Mouse (Mus musculus) liver, embryonic 11.5 days (tissue): ENCODE measurements around the gene Plekhm3. TPM values are rescaled to one million over a fixed set of nuclear protein-coding genes. Genes with fewer than 3 reads are reported as not detected.

Experiments used
- ATAC-seq: fragments of 200-750 bp; cut with Nextera tagmentation; replicated peaks from 2 replicates; pipeline ENCODE4 v1.8.0; 2017; ENCODE audit warnings: moderate number of reproducible peaks, mild to moderate bottlenecking, moderate TSS enrichment, moderate library complexity; ENCODE audit not compliant: low FRiP score
- DNase-seq: peaks from one replicate; pipeline ENCODE4 v3.0.0-alpha.2; 2017; ENCODE audit warnings: low spot score
- H3K27ac ChIP-seq: fragments of 300-500 bp; sonication (generic); 2 replicates; pipeline ENCODE4 v1.5.1; 2014; ENCODE audit warnings: mild to moderate bottlenecking, low read depth, low read length, control low read depth
- H3K27me3 ChIP-seq: fragments of 300-500 bp; sonication (generic); replicated peaks from 2 replicates; pipeline ENCODE4 v1.6.1; 2014; ENCODE audit warnings: low read length, mixed read lengths; ENCODE audit not compliant: control insufficient read depth, insufficient read depth
- H3K36me3 ChIP-seq: fragments of 300-500 bp; sonication (generic); 2 replicates; pipeline ENCODE4 v1.6.1; 2014; ENCODE audit warnings: mild to moderate bottlenecking, low read length, moderate library complexity, mixed read lengths; ENCODE audit not compliant: control insufficient read depth, insufficient read depth
- H3K4me1 ChIP-seq: fragments of 300-500 bp; sonication (generic); replicated peaks from 2 replicates; pipeline ENCODE4 v1.6.1; 2014; ENCODE audit warnings: low read length, mixed read lengths; ENCODE audit not compliant: control insufficient read depth, insufficient read depth
- H3K4me2 ChIP-seq: fragments of 300-500 bp; sonication (generic); 2 replicates; pipeline ENCODE4 v1.6.1; 2014; ENCODE audit warnings: mild to moderate bottlenecking, control low read depth, moderate library complexity
- H3K4me3 ChIP-seq: fragments of 300-500 bp; sonication (generic); 2 replicates; pipeline ENCODE4 v1.5.1; 2014; ENCODE audit warnings: low read depth, low read length, control low read depth
- H3K9ac ChIP-seq: fragments of 300-500 bp; sonication (generic); 2 replicates; pipeline ENCODE4 v1.6.1; 2014; ENCODE audit warnings: low read depth, low read length, control low read depth
- H3K9me3 ChIP-seq: fragments of 300-500 bp; sonication (generic); 2 replicates; pipeline ENCODE4 v1.6.1; 2016; ENCODE audit warnings: low read length, inconsistent platforms, mixed read lengths; ENCODE audit not compliant: control insufficient read depth
- WGBS: fragments of 180-500 bp; shearing (Covaris S2); extraction: QIAGEN DNeasy Blood & Tissue Kit; methylation state at CpG from one replicate; pipeline ENCODE4 v1.1.7; 2014; 5-methylcytosine and 5-hydroxymethylcytosine counted together
- polyA plus RNA-seq: library from polyadenylated mRNA; unstranded; fragments of >200 nt; fragmentation: Nextera tagmentation; extraction: Ambion mirVana; gene quantifications from 2 replicates; pipeline ENCODE4 v1.2.1, GENCODE M21; 2014

Plekhm3 gene
- polyA plus RNA-seq, 1 experiment from 2014 or later: 5.6 TPM

DNA sequence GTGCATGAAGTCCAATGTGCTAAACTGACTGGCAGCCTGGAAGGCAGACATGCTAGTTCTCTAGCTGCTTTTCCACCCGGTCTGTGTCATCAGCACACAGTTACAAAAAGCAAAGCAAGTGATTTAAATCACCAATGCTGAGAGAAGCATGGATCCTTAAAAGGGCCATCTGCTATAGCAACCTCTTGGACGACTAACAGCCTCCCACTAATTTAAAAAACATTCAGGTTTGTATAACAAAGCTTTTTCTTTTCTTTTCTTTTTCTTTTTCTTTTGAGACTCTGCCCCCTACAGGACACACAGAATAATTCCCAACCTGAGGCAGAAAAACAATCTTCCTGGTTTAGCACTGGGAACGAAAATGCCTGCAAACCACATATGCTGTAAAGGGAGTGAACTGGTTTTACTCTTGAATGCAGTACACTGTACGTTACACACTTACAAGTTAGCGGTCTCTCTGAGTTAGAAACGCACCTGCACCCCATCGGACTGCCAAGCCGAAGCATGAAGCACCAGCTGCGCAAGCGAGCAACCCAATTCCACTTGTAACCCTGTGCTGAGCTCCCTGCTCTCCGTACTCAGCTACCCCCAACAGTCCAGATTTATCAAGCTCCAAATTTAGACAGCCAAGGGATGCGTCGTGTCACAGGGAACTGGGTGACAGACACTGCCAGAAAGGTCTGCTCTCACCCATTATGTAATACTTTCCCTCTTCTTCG lies 37.7 kb downstream of the Plekhm3 start:
- ATAC-seq: no peak
- no peak overlapping the region for H3K9ac ChIP-seq
- no peaks in the 10 kb centered on the region for H3K27me3 ChIP-seq
- H3K36me3 ChIP-seq: no peaks in the 10 kb centered on the region
- 59% methylated on average over 14 of the region's 14 CpGs for WGBS
- H3K4me1 ChIP-seq: no peaks in the 10 kb centered on the region
- H3K4me3 ChIP-seq: no peak overlapping the region
- H3K9me3 ChIP-seq: no peaks in the 10 kb centered on the region
- no peak overlapping the region for H3K4me2 ChIP-seq
- no peak for DNase-seq
- H3K27ac ChIP-seq: no peak overlapping the region

DNA sequence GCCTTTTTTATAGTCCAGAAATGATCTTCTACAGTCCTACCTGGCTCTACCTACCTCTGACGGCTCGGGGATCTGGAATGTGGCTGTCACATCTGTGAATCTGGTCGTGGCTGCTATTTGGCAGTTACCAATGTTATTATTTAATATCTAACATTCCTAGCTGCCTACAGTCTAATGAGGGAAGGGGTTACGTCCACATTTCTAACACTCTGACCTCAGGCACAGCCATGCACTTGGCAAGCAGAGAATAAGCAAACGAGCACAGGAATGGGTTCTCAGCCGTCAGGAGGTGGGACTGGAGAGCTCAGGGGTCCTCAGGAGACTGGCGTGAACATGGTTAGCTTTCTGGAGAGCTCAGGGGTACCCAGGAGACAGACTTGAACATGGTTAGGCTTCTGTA lies 38.7 kb downstream of the Plekhm3 start:
- H3K4me2 ChIP-seq: no peak overlapping the region
- H3K4me3 ChIP-seq: no peak overlapping the region
- no peak overlapping the region for H3K9ac ChIP-seq
- DNase-seq (no peak), ATAC-seq (no peak)
- H3K4me1 ChIP-seq: no peaks in the 10 kb centered on the region
- H3K36me3 ChIP-seq: no peaks in the 10 kb centered on the region
- no peak overlapping the region for H3K27ac ChIP-seq
- no peaks in the 10 kb centered on the region for H3K27me3 ChIP-seq
- 81% methylated on average over 7 of the region's 7 CpGs for WGBS
- no peaks in the 10 kb centered on the region for H3K9me3 ChIP-seq

DNA sequence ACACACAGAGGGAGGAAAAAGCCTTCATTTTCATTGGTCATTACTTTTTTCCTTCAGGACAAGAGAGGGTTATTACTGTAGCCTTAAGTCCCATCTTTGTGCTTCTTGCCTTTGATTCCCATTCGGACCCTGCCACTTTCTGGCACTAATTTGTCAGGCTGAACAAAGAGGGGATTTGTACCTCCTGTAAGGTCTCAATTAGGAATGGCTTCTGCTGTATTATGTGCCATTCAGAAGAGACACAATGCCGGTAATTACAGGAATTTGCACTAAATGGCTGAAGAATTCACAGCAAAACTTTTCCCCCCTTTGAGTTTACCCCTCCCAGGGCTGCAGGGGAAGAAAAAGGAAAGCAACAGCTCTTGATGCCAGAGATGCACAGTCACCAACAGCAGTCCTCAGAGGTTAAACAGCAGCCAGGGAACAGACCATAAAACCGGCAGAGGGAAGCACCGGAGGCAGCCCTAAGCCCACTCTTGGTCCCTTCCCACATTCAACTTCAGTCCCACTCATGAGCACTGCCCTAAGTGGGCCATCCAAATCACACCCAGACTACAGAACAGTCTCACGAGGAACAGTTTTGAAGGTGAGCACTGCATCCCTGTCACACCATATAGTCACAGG lies 39.6 kb downstream of the Plekhm3 start:
- 64% methylated on average over 5 of the region's 5 CpGs for WGBS

DNA sequence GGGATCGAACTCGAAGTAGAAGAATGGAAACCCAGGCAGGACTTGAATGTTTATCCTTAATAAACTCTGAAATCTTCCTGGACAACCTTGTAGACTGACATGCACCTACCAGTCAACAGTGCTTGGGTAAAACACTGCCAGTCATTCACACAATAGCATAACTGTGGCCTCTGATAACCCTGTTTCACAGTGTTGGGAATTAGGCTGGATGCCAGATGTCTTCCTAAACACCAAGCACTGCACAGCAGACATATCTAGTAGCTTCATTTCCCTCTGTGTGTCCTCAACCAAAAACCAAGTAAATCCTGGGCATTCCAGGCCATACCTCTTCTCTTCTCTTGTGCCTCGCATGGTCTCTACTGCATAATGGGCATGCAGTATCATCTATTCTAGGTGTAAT lies 42.3 kb downstream of the Plekhm3 start:
- no peak overlapping the region for H3K27ac ChIP-seq
- no peak for ATAC-seq
- H3K36me3 ChIP-seq: no peaks in the 10 kb centered on the region
- no peaks in the 10 kb centered on the region for H3K9me3 ChIP-seq
- H3K4me2 ChIP-seq: no peak overlapping the region
- no peaks in the 10 kb centered on the region for H3K4me1 ChIP-seq
- no peaks in the 10 kb centered on the region for H3K27me3 ChIP-seq
- H3K9ac ChIP-seq: no peak overlapping the region
- DNase-seq: no peak
- H3K4me3 ChIP-seq: no peak overlapping the region
- 93% methylated on average over 3 of the region's 3 CpGs for WGBS

More for the DNA sequence above, 39.6 kb downstream of the Plekhm3 start:
- H3K9ac ChIP-seq: no peak overlapping the region
- no peaks in the 10 kb centered on the region for H3K27me3 ChIP-seq
- H3K4me2 ChIP-seq: no peak overlapping the region
- no peaks in the 10 kb centered on the region for H3K36me3 ChIP-seq
- ATAC-seq (no peak), DNase-seq (no peak)
- H3K4me1 ChIP-seq: no peaks in the 10 kb centered on the region
- H3K27ac ChIP-seq: no peak overlapping the region
- H3K4me3 ChIP-seq: no peak overlapping the region
- no peaks in the 10 kb centered on the region for H3K9me3 ChIP-seq

- Histone ChIP-seq H3K27me3 (no peaks in the 10 kb centered on the region), H3K27ac (no peak overlapping the region)
- 87% methylated on average over 2 of the region's 2 CpGs for WGBS
Observed at GRCm38 (mm10) chr1:64907740-64908139, 48.9 kb downstream of the Plekhm3 start.

DNA sequence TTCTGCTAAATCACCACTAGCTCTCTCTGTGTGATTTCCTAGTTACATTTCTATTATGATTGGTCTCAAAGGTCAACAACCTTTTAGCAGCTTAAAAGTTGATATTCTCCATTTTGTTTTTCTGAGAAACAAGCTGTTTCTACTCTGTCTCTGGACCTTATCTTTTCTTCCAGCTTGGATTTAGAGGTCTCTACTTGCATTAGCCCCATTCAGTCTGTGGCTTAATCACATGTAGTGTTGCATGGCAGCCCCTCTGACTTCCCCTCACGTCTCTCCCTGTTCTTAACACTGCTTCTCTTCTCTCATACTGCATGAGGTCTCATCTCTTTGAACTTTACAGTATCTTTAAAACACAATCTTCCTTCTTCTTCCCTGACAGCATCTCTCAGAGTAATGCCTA lies 50.4 kb downstream of the Plekhm3 start:
- Histone ChIP-seq H3K9ac (no peak overlapping the region), H3K4me1 (peaks cover 5% of the 10 kb centered on the region; the same call in 1 of the 2 replicates), H3K9me3 (no peaks in the 10 kb centered on the region), H3K4me3 (no peak overlapping the region), H3K4me2 (no peak overlapping the region), H3K27me3 (no peaks in the 10 kb centered on the region), H3K36me3 (no peaks in the 10 kb centered on the region), H3K27ac (no peak overlapping the region)
- WGBS: 24% methylated on average over 1 of the region's 1 CpGs
- ATAC-seq (peak; percentile 57; the same call in 1 of the 2 replicates), DNase-seq (no peak)

More at GRCm38 (mm10) chr1:64907740-64908139, 48.9 kb downstream of the Plekhm3 start:
- no peak overlapping the region for H3K4me2 ChIP-seq
- ATAC-seq (no peak), DNase-seq (no peak)
- no peaks in the 10 kb centered on the region for H3K9me3 ChIP-seq
- H3K9ac ChIP-seq: no peak overlapping the region
- peaks cover 3% of the 10 kb centered on the region; the same call in 1 of the 2 replicates for H3K4me1 ChIP-seq
- H3K4me3 ChIP-seq: no peak overlapping the region
- no peaks in the 10 kb centered on the region for H3K36me3 ChIP-seq

DNA sequence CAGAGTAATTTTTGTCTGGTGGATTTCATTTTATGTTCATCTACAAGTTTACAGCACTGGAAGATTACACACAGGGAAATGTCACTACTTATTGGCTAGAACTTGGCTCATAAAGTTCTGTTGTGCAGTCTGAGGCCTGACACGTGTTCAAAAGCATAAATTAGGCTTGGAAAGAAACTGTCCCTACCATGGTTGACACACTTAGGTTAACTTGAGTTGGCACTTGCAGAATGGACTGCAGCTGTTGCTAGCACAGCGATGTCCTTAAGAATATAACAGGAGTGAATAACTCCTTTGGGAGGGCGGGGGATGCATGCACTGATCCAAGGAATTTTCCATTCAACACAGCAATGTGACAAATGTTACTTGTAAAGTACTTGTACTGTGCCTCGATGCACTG lies 53.2 kb downstream of the Plekhm3 start:
- H3K9ac ChIP-seq: no peak overlapping the region
- H3K27ac ChIP-seq: no peak overlapping the region
- H3K4me2 ChIP-seq: no peak overlapping the region
- no peaks in the 10 kb centered on the region for H3K9me3 ChIP-seq
- H3K4me1 ChIP-seq: peaks cover 5% of the 10 kb centered on the region; the same call in 1 of the 2 replicates
- no peaks in the 10 kb centered on the region for H3K27me3 ChIP-seq
- no peak overlapping the region for H3K4me3 ChIP-seq
- no peaks in the 10 kb centered on the region for H3K36me3 ChIP-seq
- DNase-seq: no peak
- 85% methylated on average over 4 of the region's 4 CpGs for WGBS
- no peak for ATAC-seq

GRCm38 (mm10) chr1:64902804-64903203 lies 53.8 kb downstream of the Plekhm3 start:
- Histone ChIP-seq H3K9ac (no peak overlapping the region), H3K4me1 (peaks cover 5% of the 10 kb centered on the region; the same call in 1 of the 2 replicates), H3K27ac (no peak overlapping the region), H3K4me2 (no peak overlapping the region), H3K9me3 (no peaks in the 10 kb centered on the region), H3K27me3 (no peaks in the 10 kb centered on the region), H3K36me3 (no peaks in the 10 kb centered on the region), H3K4me3 (no peak overlapping the region)
- no peak for DNase-seq
- 64% methylated on average over 2 of the region's 2 CpGs for WGBS
- ATAC-seq: no peak

DNA sequence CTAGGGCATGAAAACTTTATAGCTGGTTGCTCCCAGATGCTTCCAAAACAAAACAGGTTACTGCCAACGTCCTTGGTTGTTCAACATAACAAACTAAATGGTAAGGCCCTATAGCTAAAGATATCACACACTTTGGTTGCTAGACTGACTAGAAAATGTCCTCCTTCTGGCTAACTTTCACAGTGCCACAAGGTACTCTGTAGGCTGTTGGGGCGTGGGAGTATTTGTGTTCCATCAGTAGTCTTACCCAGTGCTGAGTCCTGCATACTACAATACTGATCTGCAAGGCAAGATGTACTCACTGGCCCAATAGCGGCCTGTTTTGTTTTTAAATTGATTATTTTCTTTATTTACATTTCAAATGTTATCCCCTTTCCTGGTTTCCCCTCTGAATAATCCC lies 56.9 kb downstream of the Plekhm3 start:
- Histone ChIP-seq H3K27ac (no peak overlapping the region), H3K4me2 (no peak overlapping the region), H3K4me3 (no peak overlapping the region), H3K4me1 (0 out of 2 replicates have a peak, but pooled peaks cover 2% of the 10 kb centered on the region), H3K36me3 (no peaks in the 10 kb centered on the region), H3K9ac (no peak overlapping the region), H3K27me3 (no peaks in the 10 kb centered on the region), H3K9me3 (no peaks in the 10 kb centered on the region)
- WGBS: 88% methylated on average over 3 of the region's 3 CpGs
- DNase-seq (no peak), ATAC-seq (no peak)
